Mouse (Mus musculus): Measurements from ENCODE around the gene Tyw3. TPM values are rescaled to one million over a fixed set of nuclear protein-coding genes. Genes with fewer than 3 reads are reported as not detected.
A peak's percentile ranks its signal among the peaks of the same experiment; 100 is the strongest.
"Not testable (repeated sequence)": the region's sequence is repeated elsewhere in the genome, so short reads cannot be mapped to it uniquely, and the experiment has no call there.

Gene Tyw3
- total RNA-seq (2015; ENCODE audit: low replicate concordance) (1.3 TPM in 1 of 2 replicates, not detected in the other), total RNA-seq (2017; ENCODE audit: low replicate concordance) (0.34 and 1.4 TPM in 2 replicates)

GRCm38 (mm10) chr3:154596934-154597554, at the start of gene Tyw3:
Gene Tyw3, minus strand, starts transcription at chr3:154597104.
- peak; percentile 87 for ATAC-seq (replicated peaks; ENCODE audit: low FRiP score, poor library complexity, severe bottlenecking)

GRCm38 (mm10) chr3:154633091-154633490, 36.2 kb upstream of the Tyw3 start:
- ATAC-seq (replicated peaks; ENCODE audit: low FRiP score, poor library complexity, severe bottlenecking): no peak

GRCm38 (mm10) chr3:154631281-154631680, 34.4 kb upstream of the Tyw3 start:
- not testable (repeated sequence) for ATAC-seq (replicated peaks; ENCODE audit: low FRiP score, poor library complexity, severe bottlenecking)

- no peak for ATAC-seq (replicated peaks; ENCODE audit: low FRiP score, poor library complexity, severe bottlenecking)
Measured at GRCm38 (mm10) chr3:154628284-154628683, 31.4 kb upstream of the Tyw3 start.

- ATAC-seq (replicated peaks; ENCODE audit: low FRiP score, poor library complexity, severe bottlenecking): no peak
Measured at GRCm38 (mm10) chr3:154616106-154616505, 19.2 kb upstream of the Tyw3 start.

GRCm38 (mm10) chr3:154615304-154615703, 18.4 kb upstream of the Tyw3 start:
- ATAC-seq (replicated peaks; ENCODE audit: low FRiP score, poor library complexity, severe bottlenecking): no peak

- ATAC-seq (replicated peaks; ENCODE audit: low FRiP score, poor library complexity, severe bottlenecking): no peak
Measured at GRCm38 (mm10) chr3:154614771-154615170, 17.9 kb upstream of the Tyw3 start.

- no peak for ATAC-seq (replicated peaks; ENCODE audit: low FRiP score, poor library complexity, severe bottlenecking)
Measured at GRCm38 (mm10) chr3:154611888-154612287, 15.0 kb upstream of the Tyw3 start.

GRCm38 (mm10) chr3:154607896-154608295, 11.0 kb upstream of the Tyw3 start:
- no peak for ATAC-seq (replicated peaks; ENCODE audit: low FRiP score, poor library complexity, severe bottlenecking)

GRCm38 (mm10) chr3:154604871-154605270, 8.0 kb upstream of the Tyw3 start:
- no peak for ATAC-seq (replicated peaks; ENCODE audit: low FRiP score, poor library complexity, severe bottlenecking)

GRCm38 (mm10) chr3:154602141-154602540, 5.2 kb upstream of the Tyw3 start:
- no peak for ATAC-seq (replicated peaks; ENCODE audit: low FRiP score, poor library complexity, severe bottlenecking)

- ATAC-seq (replicated peaks; ENCODE audit: low FRiP score, poor library complexity, severe bottlenecking): no peak
Measured at GRCm38 (mm10) chr3:154597561-154597960, 657 bp upstream of the Tyw3 start.

- ATAC-seq (replicated peaks; ENCODE audit: low FRiP score, poor library complexity, severe bottlenecking): peak; percentile 93
Measured at GRCm38 (mm10) chr3:154596488-154596933, 393 bp downstream of the Tyw3 start, which contains the start of gene Cryz. Gene Cryz, plus strand, starts transcription at chr3:154596711.

- no peak for ATAC-seq (replicated peaks; ENCODE audit: low FRiP score, poor library complexity, severe bottlenecking)
Measured at GRCm38 (mm10) chr3:154594156-154594555, 2.7 kb downstream of the Tyw3 start.

GRCm38 (mm10) chr3:154593596-154593995, 3.3 kb downstream of the Tyw3 start:
- ATAC-seq (replicated peaks; ENCODE audit: low FRiP score, poor library complexity, severe bottlenecking): no peak

- ATAC-seq (replicated peaks; ENCODE audit: low FRiP score, poor library complexity, severe bottlenecking): no peak
Measured at GRCm38 (mm10) chr3:154591621-154592020, 5.3 kb downstream of the Tyw3 start.

GRCm38 (mm10) chr3:154590971-154591370, 5.9 kb downstream of the Tyw3 start:
- no peak for ATAC-seq (replicated peaks; ENCODE audit: low FRiP score, poor library complexity, severe bottlenecking)

- no peak for ATAC-seq (replicated peaks; ENCODE audit: low FRiP score, poor library complexity, severe bottlenecking)
Measured at GRCm38 (mm10) chr3:154584351-154584750, 12.6 kb downstream of the Tyw3 start.

GRCm38 (mm10) chr3:154577895-154578294, 19.0 kb downstream of the Tyw3 start:
- ATAC-seq (replicated peaks; ENCODE audit: low FRiP score, poor library complexity, severe bottlenecking): no peak

GRCm38 (mm10) chr3:154573666-154574065, 23.2 kb downstream of the Tyw3 start:
- ATAC-seq (replicated peaks; ENCODE audit: low FRiP score, poor library complexity, severe bottlenecking): no peak

GRCm38 (mm10) chr3:154572341-154572972, 24.4 kb downstream of the Tyw3 start:
- ATAC-seq (replicated peaks; ENCODE audit: low FRiP score, poor library complexity, severe bottlenecking): 0 out of 2 replicates have a peak, but pooled peaks have one; percentile 69
